Mouse (Mus musculus) embryonic facial prominence, embryonic 15.5 days (tissue): Measurements from ENCODE around the gene Hpgds. TPM values are rescaled to one million over a fixed set of nuclear protein-coding genes. Genes with fewer than 3 reads are reported as not detected.
A peak's percentile ranks its signal among the peaks of the same experiment; 100 is the strongest.

ENCODE experiments used
- ATAC-seq: fragments of 200-750 bp; cut with Nextera tagmentation; 2 replicates; pipeline ENCODE4 v1.8.0; 2017; ENCODE audit warnings: low read depth, moderate TSS enrichment; ENCODE audit not compliant: insufficient number of reproducible peaks, low FRiP score, low TSS enrichment
- H3K27ac ChIP-seq: fragments of 300-500 bp; sonication (generic); replicated peaks from 2 replicates; pipeline ENCODE4 v1.5.1; 2015; ENCODE audit warnings: mild to moderate bottlenecking, inconsistent platforms
- H3K27me3 ChIP-seq: fragments of 300-500 bp; sonication (generic); 2 replicates; pipeline ENCODE4 v1.6.1; 2015; ENCODE audit warnings: inconsistent platforms
- H3K36me3 ChIP-seq: fragments of 300-500 bp; sonication (generic); 2 replicates; pipeline ENCODE4 v1.6.1; 2015; ENCODE audit warnings: mild to moderate bottlenecking, inconsistent platforms
- H3K4me1 ChIP-seq: fragments of 300-500 bp; sonication (generic); 2 replicates; pipeline ENCODE4 v1.6.1; 2015; ENCODE audit warnings: inconsistent platforms
- H3K4me2 ChIP-seq: fragments of 300-500 bp; sonication (generic); replicated peaks from 2 replicates; pipeline ENCODE4 v1.6.1; 2015; ENCODE audit warnings: mild to moderate bottlenecking, inconsistent platforms
- H3K4me3 ChIP-seq: fragments of 300-500 bp; sonication (generic); replicated peaks from 2 replicates; pipeline ENCODE4 v1.5.1; 2015; ENCODE audit warnings: mild to moderate bottlenecking, inconsistent platforms
- H3K9ac ChIP-seq: fragments of 300-500 bp; sonication (generic); 2 replicates; pipeline ENCODE4 v1.6.1; 2015; ENCODE audit warnings: inconsistent platforms
- H3K9me3 ChIP-seq: fragments of 300-500 bp; sonication (generic); replicated peaks from 2 replicates; pipeline ENCODE4 v1.6.1; 2016; ENCODE audit warnings: inconsistent platforms
- WGBS: fragments of 180-500 bp; shearing (Covaris S2); methylation state at CpG from one replicate; pipeline ENCODE4 v1.1.7; 2015; 5-methylcytosine and 5-hydroxymethylcytosine counted together
- polyA plus RNA-seq: library from polyadenylated mRNA; unstranded; fragments of >200 nt; fragmentation: Nextera tagmentation; extraction: Ambion mirVana; gene quantifications from 2 replicates; pipeline ENCODE4 v1.2.1, GENCODE M21; 2015

The Hpgds gene
- 13.3 and 13.5 TPM in 2 replicates for polyA plus RNA-seq

- Histone ChIP-seq H3K4me1 (no peaks in the 10 kb centered on the region), H3K27ac (0 out of 2 replicates have a peak within 1 kb of the TSS, but pooled peaks have one; percentile 22), H3K36me3 (no peaks in the 10 kb centered on the region), H3K4me2 (peak within 1 kb of the TSS; percentile 15; the same call in 1 of the 2 replicates), H3K4me3 (peak within 1 kb of the TSS; percentile 11; the same call in 1 of the 2 replicates), H3K27me3 (no peaks in the 10 kb centered on the region), H3K9me3 (no peaks in the 10 kb centered on the region), H3K9ac (no peak within 1 kb of the TSS)
- 53% methylated on average over 16 of the region's 16 CpGs for WGBS
- no peak for ATAC-seq
These were observed at the start of gene Hpgds for GRCm38 (mm10) chr6:65144621-65145205. Gene Hpgds, minus strand, starts transcription at chr6:65144908.

DNA sequence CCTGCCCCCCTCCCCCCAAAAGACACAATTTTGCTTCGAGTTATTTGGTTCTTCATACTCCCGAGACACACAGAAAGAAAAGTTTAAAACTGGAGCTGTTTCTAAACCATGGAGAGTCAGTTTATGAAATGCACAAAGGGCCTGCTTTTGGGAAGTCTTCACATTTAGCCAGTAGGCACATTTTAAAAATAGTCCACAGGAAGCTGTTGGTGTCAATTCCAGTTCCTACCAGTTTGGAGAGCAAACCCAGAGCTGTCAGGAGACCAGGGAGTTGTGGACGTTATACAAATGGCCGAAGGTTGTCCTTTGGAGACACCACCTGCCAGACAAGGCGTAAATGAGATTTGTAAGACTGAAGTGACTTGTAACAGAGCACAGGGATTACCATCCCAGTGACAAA is 20.3 kb upstream of the Hpgds start:
- 52% methylated on average over 5 of the region's 5 CpGs for WGBS
- Histone ChIP-seq H3K27me3 (no peaks in the 10 kb centered on the region), H3K9me3 (no peaks in the 10 kb centered on the region), H3K4me3 (no peak overlapping the region), H3K4me1 (no peaks in the 10 kb centered on the region), H3K4me2 (no peak overlapping the region), H3K27ac (no peak overlapping the region), H3K36me3 (no peaks in the 10 kb centered on the region), H3K9ac (no peak overlapping the region)
- no peak for ATAC-seq

DNA sequence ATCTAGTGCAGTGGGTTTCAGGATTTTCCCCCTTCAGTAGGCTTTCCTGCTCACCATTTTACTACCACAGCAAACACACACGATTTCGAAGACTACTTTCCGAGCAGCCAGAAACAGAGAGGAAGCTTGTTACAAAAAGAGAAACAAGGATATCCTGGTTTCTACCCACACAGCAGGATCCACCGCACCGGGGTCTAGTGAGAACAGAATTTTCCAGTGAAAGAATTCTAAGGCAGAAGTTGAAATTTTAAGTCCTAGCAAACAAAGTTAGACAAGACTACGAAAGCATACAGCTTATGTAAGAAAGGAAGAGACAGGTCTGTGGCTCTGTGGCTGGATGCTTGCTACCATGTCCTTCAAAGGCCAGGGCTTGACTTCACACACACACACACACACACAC is 19.4 kb upstream of the Hpgds start:
- Histone ChIP-seq H3K4me3 (no peak overlapping the region), H3K9ac (no peak overlapping the region), H3K27ac (no peak overlapping the region), H3K4me1 (no peaks in the 10 kb centered on the region), H3K9me3 (no peaks in the 10 kb centered on the region), H3K36me3 (no peaks in the 10 kb centered on the region), H3K4me2 (no peak overlapping the region), H3K27me3 (no peaks in the 10 kb centered on the region)
- WGBS, result 81% methylated on average over 6 of the region's 6 CpGs
- ATAC-seq, result no peak

- no peaks in the 10 kb centered on the region for H3K36me3 ChIP-seq
- H3K4me3 ChIP-seq, result no peak overlapping the region
- H3K9ac ChIP-seq, result no peak overlapping the region
- no peak overlapping the region for H3K27ac ChIP-seq
- H3K27me3 ChIP-seq, result no peaks in the 10 kb centered on the region
- H3K4me1 ChIP-seq, result no peaks in the 10 kb centered on the region
- WGBS, result 75% methylated on average over 4 of the region's 4 CpGs
- no peaks in the 10 kb centered on the region for H3K9me3 ChIP-seq
- H3K4me2 ChIP-seq, result no peak overlapping the region
- no peak for ATAC-seq
These were observed 14.8 kb upstream of the Hpgds start for GRCm38 (mm10) chr6:65159381-65159942.

DNA sequence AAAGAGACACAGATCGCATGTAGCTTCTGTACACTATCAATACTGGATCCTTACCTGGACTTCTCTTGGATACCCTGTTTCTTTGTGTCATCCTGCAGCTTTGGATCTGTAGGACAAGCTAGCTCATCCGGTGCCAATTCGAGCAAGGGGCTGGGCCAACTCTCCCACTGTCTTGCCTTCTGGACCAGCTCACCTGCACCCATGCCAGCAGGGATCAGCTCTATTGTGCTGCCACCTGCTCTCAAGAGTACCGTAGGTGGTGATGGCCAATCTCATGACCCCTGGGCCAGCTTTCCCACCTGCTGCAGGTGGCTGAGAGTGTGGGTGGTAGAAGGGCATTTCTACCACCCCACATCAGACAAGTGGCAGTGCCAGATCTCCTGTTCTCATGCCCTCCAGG is 12.3 kb upstream of the Hpgds start:
- 87% methylated on average over 4 of the region's 4 CpGs for WGBS

DNA sequence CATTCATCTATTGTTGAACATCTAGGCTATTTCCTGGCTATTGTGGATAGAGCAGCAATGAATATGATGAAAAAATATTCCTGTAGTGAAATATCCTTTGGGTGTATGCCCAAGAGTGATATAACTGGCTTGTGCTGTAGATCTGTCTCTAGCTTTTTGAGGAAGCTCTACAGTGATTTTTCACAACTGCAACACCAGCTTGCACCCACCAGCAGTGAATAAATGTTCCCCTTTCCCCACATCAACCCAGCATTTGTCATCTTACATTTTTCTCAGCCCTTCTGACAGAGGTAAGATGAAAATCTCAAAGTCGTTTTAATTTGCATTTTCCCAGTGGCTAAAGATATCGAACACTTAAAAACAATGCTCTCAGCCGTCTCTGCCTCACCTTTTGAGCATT is 8.9 kb upstream of the Hpgds start:
- Histone ChIP-seq H3K9ac (no peak overlapping the region), H3K36me3 (no peaks in the 10 kb centered on the region), H3K4me1 (no peaks in the 10 kb centered on the region), H3K9me3 (no peaks in the 10 kb centered on the region), H3K4me3 (no peak overlapping the region), H3K27ac (no peak overlapping the region), H3K4me2 (no peak overlapping the region), H3K27me3 (no peaks in the 10 kb centered on the region)
- WGBS, result 58% methylated on average over 3 of the region's 3 CpGs
- no peak for ATAC-seq

More for the DNA sequence above, 12.3 kb upstream of the Hpgds start:
- no peak for ATAC-seq
- Histone ChIP-seq H3K4me2 (no peak overlapping the region), H3K9me3 (no peaks in the 10 kb centered on the region), H3K27ac (no peak overlapping the region), H3K4me3 (no peak overlapping the region), H3K27me3 (no peaks in the 10 kb centered on the region), H3K36me3 (no peaks in the 10 kb centered on the region), H3K9ac (no peak overlapping the region), H3K4me1 (no peaks in the 10 kb centered on the region)

GRCm38 (mm10) chr6:65150703-65151102 is 6.0 kb upstream of the Hpgds start:
- WGBS, result 9% methylated on average over 22 of the region's 22 CpGs
- Histone ChIP-seq H3K4me3 (peak overlapping the region; percentile 19; the same call in 1 of the 2 replicates), H3K4me2 (peak overlapping the region; percentile 38), H3K27me3 (no peaks in the 10 kb centered on the region), H3K4me1 (no peaks in the 10 kb centered on the region), H3K9me3 (no peaks in the 10 kb centered on the region), H3K27ac (no peak overlapping the region), H3K9ac (no peak overlapping the region), H3K36me3 (no peaks in the 10 kb centered on the region)
- no peak for ATAC-seq

- no peaks in the 10 kb centered on the region for H3K36me3 ChIP-seq
- 83% methylated on average over 4 of the region's 4 CpGs for WGBS
- H3K9me3 ChIP-seq, result no peaks in the 10 kb centered on the region
- no peak overlapping the region for H3K9ac ChIP-seq
- no peaks in the 10 kb centered on the region for H3K27me3 ChIP-seq
- no peak overlapping the region for H3K4me2 ChIP-seq
- H3K4me1 ChIP-seq, result no peaks in the 10 kb centered on the region
- no peak overlapping the region for H3K27ac ChIP-seq
- H3K4me3 ChIP-seq, result no peak overlapping the region
- ATAC-seq, result no peak
These were observed 1.7 kb upstream of the Hpgds start for GRCm38 (mm10) chr6:65146363-65146762.

DNA sequence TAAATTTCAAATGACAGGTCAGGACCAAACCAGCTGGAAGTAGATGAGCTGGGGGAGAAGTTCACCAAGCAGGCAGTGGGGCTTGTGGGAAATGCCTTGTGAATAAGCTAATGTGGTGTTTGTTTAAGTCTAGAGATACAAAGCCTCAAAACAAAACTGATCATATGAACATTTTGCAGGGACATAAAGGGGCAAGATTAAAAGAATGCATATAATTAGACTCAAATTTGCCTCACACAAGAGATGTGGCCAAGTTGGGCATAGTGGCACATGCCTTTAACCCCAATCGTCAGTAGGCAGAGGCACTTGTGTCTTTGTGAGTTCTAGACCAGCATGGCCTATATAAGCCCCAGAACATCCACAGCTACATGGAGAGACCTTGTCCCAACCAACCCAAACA is 2.4 kb downstream of the Hpgds start:
- Histone ChIP-seq H3K4me2 (no peak overlapping the region), H3K36me3 (no peaks in the 10 kb centered on the region), H3K27me3 (no peaks in the 10 kb centered on the region), H3K4me1 (no peaks in the 10 kb centered on the region), H3K9me3 (no peaks in the 10 kb centered on the region), H3K9ac (no peak overlapping the region), H3K4me3 (no peak overlapping the region), H3K27ac (no peak overlapping the region)
- 82% methylated on average over 1 of the region's 1 CpGs for WGBS
- no peak for ATAC-seq

- no peak overlapping the region for H3K9ac ChIP-seq
These were observed 3.9 kb downstream of the Hpgds start for GRCm38 (mm10) chr6:65140750-65141243.

DNA sequence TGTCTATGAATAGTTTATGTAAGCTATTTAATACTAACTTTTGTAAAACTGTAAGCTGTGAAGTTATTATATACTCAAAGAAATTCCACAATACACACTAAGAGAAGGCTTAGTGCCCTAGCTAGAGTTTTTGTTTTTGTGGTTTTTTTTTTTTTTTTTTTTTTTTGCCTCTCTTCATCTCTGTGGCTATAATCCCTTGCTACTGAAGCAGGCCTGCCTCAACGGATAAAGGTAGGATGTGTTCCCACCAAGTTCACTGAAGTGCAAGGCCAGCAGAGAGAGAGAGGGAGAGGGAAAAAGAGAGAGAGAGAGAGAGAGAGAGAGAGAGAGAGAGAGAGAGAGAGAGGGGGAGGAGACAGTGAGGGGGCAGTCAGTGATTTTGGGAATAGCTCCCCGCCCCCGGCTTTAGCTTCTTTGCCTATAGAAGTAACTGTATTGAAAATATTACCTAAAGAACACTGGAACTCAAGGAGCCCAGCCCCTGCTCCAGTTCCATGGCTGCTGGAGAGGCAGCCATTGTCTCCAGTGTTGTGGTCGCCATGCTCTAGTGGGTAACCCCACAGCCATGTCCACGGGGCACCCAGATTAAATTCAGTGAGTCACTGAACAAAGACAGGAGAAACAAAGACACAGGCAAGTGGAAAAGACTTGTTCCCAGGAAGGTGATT is 4.5 kb downstream of the Hpgds start:
- 72% methylated on average over 5 of the region's 5 CpGs for WGBS
- H3K9me3 ChIP-seq, result no peaks in the 10 kb centered on the region
- no peak for ATAC-seq

More at GRCm38 (mm10) chr6:65140750-65141243, 3.9 kb downstream of the Hpgds start:
- no peak overlapping the region for H3K4me3 ChIP-seq
- no peak overlapping the region for H3K27ac ChIP-seq
- H3K9me3 ChIP-seq, result no peaks in the 10 kb centered on the region
- no peaks in the 10 kb centered on the region for H3K27me3 ChIP-seq
- no peaks in the 10 kb centered on the region for H3K4me1 ChIP-seq
- no peak overlapping the region for H3K4me2 ChIP-seq
- 71% methylated on average over 6 of the region's 6 CpGs for WGBS
- no peak for ATAC-seq
- H3K36me3 ChIP-seq, result no peaks in the 10 kb centered on the region

More for the DNA sequence above, 4.5 kb downstream of the Hpgds start:
- H3K36me3 ChIP-seq, result no peaks in the 10 kb centered on the region
- H3K27me3 ChIP-seq, result no peaks in the 10 kb centered on the region
- no peak overlapping the region for H3K27ac ChIP-seq
- no peak overlapping the region for H3K9ac ChIP-seq
- no peak overlapping the region for H3K4me2 ChIP-seq
- no peaks in the 10 kb centered on the region for H3K4me1 ChIP-seq
- no peak overlapping the region for H3K4me3 ChIP-seq
